Mouse (Mus musculus) kidney, embryonic 14.5 days (tissue): ENCODE results near the gene Klhl22. TPM values are rescaled to one million over a fixed set of nuclear protein-coding genes. Genes with fewer than 3 reads are reported as not detected.

Source experiments
- ATAC-seq: fragments of 200-750 bp; cut with Nextera tagmentation; 2 replicates; pipeline ENCODE4 v1.8.0; 2017; ENCODE audit warnings: moderate number of reproducible peaks, mild to moderate bottlenecking, moderate TSS enrichment, moderate library complexity; ENCODE audit not compliant: low FRiP score, low TSS enrichment
- H3K27ac ChIP-seq: fragments of 300-500 bp; sonication (generic); 2 replicates; pipeline ENCODE4 v1.5.1; 2014; ENCODE audit warnings: low read depth, mild to moderate bottlenecking, low read length, moderate library complexity, mixed read lengths
- H3K27me3 ChIP-seq: fragments of 300-500 bp; sonication (generic); 2 replicates; pipeline ENCODE4 v1.6.1; 2014; ENCODE audit warnings: mild to moderate bottlenecking, low read length; ENCODE audit not compliant: control insufficient read depth, insufficient read depth
- H3K36me3 ChIP-seq: fragments of 300-500 bp; sonication (generic); 2 replicates; pipeline ENCODE4 v1.6.1; 2014; ENCODE audit warnings: low read length, mixed read lengths; ENCODE audit not compliant: control insufficient read depth, insufficient read depth
- H3K4me1 ChIP-seq: fragments of 300-500 bp; sonication (generic); 2 replicates; pipeline ENCODE4 v1.6.1; 2014; ENCODE audit warnings: low read length, mixed read lengths; ENCODE audit not compliant: control insufficient read depth, insufficient read depth
- H3K4me2 ChIP-seq: fragments of 300-500 bp; sonication (generic); replicated peaks from 2 replicates; pipeline ENCODE4 v1.6.1; 2014; ENCODE audit warnings: low read depth, mild to moderate bottlenecking, low read length
- H3K4me3 ChIP-seq: fragments of 300-500 bp; sonication (generic); 2 replicates; pipeline ENCODE4 v1.5.1; 2014; ENCODE audit warnings: mild to moderate bottlenecking, low read length
- H3K9ac ChIP-seq: fragments of 300-500 bp; sonication (generic); 2 replicates; pipeline ENCODE4 v1.6.1; 2014; ENCODE audit warnings: low read depth, mild to moderate bottlenecking, low read length, moderate library complexity
- H3K9me3 ChIP-seq: fragments of 300-500 bp; sonication (generic); 2 replicates; pipeline ENCODE4 v1.6.1; 2016; ENCODE audit warnings: low read length; ENCODE audit not compliant: control insufficient read depth
- WGBS: fragments of 180-500 bp; shearing (Covaris S2); extraction: QIAGEN DNeasy Blood & Tissue Kit; methylation state at CpG from one replicate; pipeline ENCODE4 v1.1.7; 2014; 5-methylcytosine and 5-hydroxymethylcytosine counted together
- polyA plus RNA-seq: library from polyadenylated mRNA; unstranded; fragments of >200 nt; fragmentation: Nextera tagmentation; extraction: Ambion mirVana; gene quantifications from 2 replicates; pipeline ENCODE4 v1.2.1, GENCODE M21; 2014

The Klhl22 gene
- polyA plus RNA-seq, 1 experiment from 2014 or later, result 70.3 TPM

DNA sequence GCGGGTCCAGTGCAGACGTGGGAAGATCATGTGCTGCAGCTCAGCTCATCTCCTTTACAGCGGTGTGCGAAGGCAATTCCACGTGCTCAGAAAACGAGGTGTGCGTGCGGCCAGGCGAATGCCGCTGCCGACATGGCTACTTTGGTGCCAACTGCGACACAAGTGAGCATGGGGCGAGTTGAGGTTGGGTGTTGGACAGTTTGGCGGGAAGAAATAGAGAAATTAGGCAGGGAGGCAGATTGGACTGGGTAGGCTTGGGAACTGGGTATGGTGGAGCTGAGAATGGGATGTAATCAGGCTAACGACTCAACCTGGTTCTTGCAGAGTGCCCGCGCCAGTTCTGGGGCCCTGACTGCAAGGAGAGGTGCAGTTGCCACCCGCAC lies 43.0 kb downstream of the Klhl22 start:
- Histone ChIP-seq H3K4me3 (peak overlapping the region; percentile 32), H3K27ac (no peak overlapping the region), H3K36me3 (peaks cover 8% of the 10 kb centered on the region), H3K9ac (peak overlapping the region; percentile 5; the same call in 1 of the 2 replicates), H3K27me3 (peaks cover 77% of the 10 kb centered on the region), H3K4me2 (peak overlapping the region; percentile 41), H3K9me3 (no peaks in the 10 kb centered on the region), H3K4me1 (peaks cover 52% of the 10 kb centered on the region)
- ATAC-seq, result no peak
- 12% methylated on average over 18 of the region's 18 CpGs for WGBS

DNA sequence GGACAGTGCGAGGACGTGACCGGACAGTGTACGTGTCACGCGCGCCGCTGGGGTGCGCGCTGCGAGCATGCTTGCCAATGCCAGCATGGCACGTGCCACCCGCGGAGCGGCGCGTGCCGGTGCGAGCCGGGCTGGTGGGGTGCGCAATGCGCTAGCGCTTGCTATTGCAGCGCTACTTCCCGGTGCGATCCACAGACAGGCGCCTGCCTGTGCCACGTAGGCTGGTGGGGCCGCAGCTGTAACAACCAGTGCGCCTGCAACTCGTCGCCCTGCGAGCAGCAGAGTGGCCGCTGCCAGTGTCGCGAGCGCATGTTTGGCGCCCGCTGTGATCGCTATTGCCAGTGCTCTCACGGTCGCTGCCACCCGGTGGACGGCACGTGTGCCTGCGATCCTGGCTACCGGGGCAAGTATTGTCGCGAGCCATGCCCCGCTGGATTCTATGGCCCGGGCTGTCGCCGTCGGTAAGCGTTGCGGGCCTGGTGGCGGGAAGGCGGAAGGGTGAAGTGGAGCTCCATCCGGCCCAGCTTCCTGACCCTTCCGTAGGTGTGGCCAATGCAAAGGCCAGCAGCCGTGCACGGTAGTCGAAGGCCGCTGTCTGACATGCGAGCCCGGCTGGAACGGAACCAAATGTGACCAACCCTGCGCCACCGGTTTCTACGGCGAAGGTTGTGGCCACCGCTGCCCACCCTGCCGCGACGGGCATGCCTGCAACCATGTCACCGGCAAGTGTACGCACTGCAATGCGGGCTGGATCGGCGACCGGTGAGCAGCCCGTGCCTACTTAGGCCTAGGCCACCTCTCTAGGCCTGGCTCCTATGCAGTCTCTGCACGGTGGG lies 43.6 kb downstream of the Klhl22 start:
- H3K4me3 ChIP-seq, result peak overlapping the region; percentile 32
- peaks cover 9% of the 10 kb centered on the region for H3K36me3 ChIP-seq
- H3K27ac ChIP-seq, result no peak overlapping the region
- peak overlapping the region; percentile 5; the same call in 1 of the 2 replicates for H3K9ac ChIP-seq
- peaks cover 75% of the 10 kb centered on the region for H3K27me3 ChIP-seq
- 7% methylated on average over 83 of the region's 83 CpGs for WGBS
- H3K4me1 ChIP-seq, result peaks cover 52% of the 10 kb centered on the region
- ATAC-seq, result no peak
- H3K9me3 ChIP-seq, result no peaks in the 10 kb centered on the region
- peak overlapping the region; percentile 41 for H3K4me2 ChIP-seq

DNA sequence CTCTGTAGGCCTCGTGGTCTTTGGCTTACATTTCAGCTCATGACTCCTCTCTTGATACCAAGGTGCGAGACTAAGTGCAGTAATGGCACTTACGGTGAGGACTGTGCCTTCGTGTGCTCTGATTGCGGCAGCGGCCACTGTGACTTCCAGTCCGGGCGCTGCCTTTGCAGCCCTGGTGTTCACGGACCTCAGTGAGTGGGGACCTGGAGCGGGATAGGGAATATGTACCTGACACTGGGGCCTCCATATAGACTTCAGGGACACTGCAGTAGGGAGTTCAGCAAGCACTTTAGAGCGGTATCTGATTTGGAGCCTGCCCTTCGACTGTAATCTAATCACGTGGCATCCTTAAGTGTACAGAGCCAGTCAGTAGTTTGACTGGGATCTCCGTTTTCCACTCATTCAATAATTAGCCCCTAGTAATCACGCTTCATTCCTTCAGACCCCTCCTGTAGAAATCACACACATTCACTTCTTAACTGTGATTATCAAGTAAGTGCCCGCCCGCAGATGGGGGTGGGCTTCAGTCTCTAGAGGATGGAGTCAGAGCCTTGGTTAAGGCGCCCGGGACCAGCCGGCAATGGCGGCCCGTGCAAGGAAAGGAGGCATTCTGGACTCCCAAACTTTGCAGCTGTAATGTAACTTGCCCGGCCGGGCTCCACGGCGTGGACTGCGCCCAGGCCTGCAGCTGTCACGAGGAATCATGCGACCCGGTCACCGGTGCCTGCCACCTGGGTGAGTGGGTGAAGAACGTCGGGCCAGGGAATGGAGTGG lies 44.4 kb downstream of the Klhl22 start:
- 21% methylated on average over 33 of the region's 33 CpGs for WGBS
- Histone ChIP-seq H3K9me3 (no peaks in the 10 kb centered on the region), H3K4me3 (peak overlapping the region; percentile 33), H3K27me3 (peaks cover 68% of the 10 kb centered on the region), H3K4me1 (peaks cover 51% of the 10 kb centered on the region), H3K27ac (no peak overlapping the region), H3K9ac (0 out of 2 replicates have a peak overlapping the region, but pooled peaks have one; percentile 18), H3K36me3 (peaks cover 12% of the 10 kb centered on the region), H3K4me2 (peak overlapping the region; percentile 50)
- ATAC-seq, result no peak

DNA sequence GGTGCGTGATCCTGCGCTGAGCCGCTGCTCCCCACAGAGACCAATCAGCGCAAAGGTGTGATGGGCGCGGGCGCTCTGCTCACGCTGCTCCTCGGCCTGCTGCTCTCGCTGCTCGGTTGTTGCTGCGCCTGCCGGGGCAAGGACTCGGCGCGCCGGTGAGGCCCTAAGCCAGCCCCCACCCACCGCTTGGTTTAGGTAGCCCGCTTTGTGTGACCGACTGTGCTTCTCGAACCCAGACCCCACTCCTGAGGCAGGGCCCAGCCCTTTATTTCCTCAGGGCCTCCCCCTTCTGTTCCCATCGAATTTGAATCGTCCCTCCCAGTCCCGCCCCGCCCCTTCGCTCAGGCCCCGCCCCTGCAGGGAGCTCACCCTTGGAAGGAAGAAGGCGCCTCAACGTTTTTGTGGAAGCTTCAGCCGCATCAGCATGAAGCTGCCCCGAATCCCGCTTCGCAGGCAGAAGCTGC lies 45.1 kb downstream of the Klhl22 start:
- Histone ChIP-seq H3K4me1 (peaks cover 56% of the 10 kb centered on the region), H3K36me3 (peaks cover 12% of the 10 kb centered on the region), H3K4me2 (peak overlapping the region; percentile 50), H3K9me3 (no peaks in the 10 kb centered on the region), H3K4me3 (peak overlapping the region; percentile 33), H3K9ac (0 out of 2 replicates have a peak overlapping the region, but pooled peaks have one; percentile 18), H3K27ac (no peak overlapping the region), H3K27me3 (peaks cover 62% of the 10 kb centered on the region)
- ATAC-seq, result peak; percentile 48
- 6% methylated on average over 33 of the region's 33 CpGs for WGBS

DNA sequence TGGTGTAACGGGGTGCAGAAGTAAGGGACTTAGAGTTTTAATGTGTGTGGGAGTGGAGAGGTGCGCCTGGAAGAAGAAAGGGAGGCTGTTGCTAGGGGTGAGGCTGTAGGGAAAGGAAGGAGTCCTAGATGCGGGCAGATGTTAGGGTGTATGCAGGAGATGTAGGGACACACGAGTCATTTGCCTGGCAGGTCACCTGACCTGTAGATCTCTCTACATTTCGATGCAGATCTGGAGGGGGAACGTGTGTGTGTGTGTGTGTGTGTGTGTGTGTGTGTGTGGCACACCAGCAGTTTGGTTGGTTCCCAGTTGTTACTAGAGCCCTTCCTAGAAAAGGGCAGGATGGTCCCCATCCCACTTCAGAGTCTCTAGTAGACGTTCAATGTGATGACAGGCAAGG lies 45.6 kb downstream of the Klhl22 start:
- H3K36me3 ChIP-seq, result peaks cover 12% of the 10 kb centered on the region
- H3K27ac ChIP-seq, result no peak overlapping the region
- ATAC-seq, result no peak
- peaks cover 58% of the 10 kb centered on the region for H3K4me1 ChIP-seq
- peak overlapping the region; percentile 50 for H3K4me2 ChIP-seq
- 22% methylated on average over 7 of the region's 7 CpGs for WGBS
- H3K27me3 ChIP-seq, result peaks cover 57% of the 10 kb centered on the region
- H3K9me3 ChIP-seq, result no peaks in the 10 kb centered on the region
- no peak overlapping the region for H3K9ac ChIP-seq
- H3K4me3 ChIP-seq, result 0 out of 2 replicates have a peak overlapping the region, but pooled peaks have one; percentile 33

DNA sequence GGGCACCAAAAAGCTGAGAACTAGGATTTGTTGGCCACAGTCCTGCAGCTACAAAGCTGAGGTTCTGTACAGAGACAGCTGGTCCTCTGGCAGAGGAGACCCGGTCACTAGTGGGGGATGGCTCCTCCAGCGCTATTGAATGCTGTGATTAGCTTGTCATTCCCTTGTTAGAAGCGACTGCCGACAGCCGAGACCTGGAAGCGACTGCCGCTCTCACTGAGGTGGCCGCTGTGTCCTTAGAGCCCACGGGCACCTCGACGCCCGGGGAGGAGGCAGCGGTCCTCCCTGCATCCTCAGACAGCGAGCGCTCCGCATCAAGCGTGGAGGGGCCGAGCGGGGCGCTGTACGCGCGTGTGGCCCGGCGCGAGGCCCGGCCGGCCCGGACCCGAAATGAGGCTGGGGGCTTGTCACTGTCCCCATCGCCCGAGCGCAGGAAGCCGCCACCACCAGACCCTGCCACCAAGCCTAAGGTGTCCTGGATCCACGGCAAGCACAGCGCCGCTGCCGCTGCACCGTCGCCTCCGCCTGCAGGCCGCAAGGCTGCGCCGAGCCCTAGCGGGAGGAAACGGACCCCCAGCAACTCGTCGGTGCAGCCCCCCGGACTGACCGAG lies 47.3 kb downstream of the Klhl22 start:
- Histone ChIP-seq H3K27me3 (peaks cover 46% of the 10 kb centered on the region), H3K4me2 (peak overlapping the region; percentile 82), H3K4me1 (peaks cover 57% of the 10 kb centered on the region), H3K9ac (peak overlapping the region; percentile 73), H3K9me3 (no peaks in the 10 kb centered on the region), H3K36me3 (peaks cover 12% of the 10 kb centered on the region), H3K4me3 (peak overlapping the region; percentile 42), H3K27ac (no peak overlapping the region)
- peak; percentile 10; the same call in 1 of the 2 replicates for ATAC-seq
- 7% methylated on average over 39 of the region's 50 CpGs for WGBS

DNA sequence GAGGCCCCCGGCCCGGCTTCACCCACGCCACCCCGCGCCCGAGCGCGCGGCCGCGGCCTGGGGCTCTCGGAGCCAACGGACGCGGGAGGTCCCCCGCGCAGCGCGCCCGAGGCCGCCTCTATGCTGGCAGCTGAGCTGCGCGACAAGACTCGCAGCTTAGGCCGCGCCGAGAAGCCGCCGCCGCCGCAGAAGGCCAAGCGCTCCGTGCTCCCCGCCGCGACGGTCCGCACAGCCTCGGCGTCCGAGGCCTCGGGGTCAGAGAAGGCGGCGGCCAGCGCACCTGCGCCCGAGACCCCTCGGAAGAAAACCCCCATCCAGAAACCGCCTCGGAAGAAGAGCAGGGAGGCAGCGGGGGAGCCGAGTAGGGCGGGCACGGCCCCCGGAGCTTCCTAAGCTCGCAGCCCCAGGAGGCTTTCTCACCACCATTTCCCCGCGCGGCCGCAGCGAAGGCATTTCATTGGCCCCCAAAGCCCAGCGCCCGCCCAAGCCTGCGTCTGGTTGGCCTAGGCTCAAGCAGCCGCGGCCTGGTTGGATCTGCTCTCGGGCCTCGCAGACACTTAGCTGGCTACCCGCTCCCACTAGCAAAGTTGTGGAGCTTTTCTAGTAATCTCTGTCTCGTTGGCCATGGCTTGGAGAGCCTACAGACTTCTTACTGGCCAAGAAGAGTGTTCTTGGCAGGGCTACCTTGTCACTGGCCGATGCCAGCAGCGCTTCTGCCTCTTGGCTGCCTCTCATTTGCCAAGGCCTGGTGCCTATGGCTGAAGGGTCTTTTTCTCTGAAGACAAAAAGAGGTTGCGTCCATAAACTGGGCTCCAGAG lies 48.0 kb downstream of the Klhl22 start:
- H3K4me2 ChIP-seq, result peak overlapping the region; percentile 82
- H3K4me1 ChIP-seq, result peaks cover 51% of the 10 kb centered on the region
- H3K27me3 ChIP-seq, result peaks cover 39% of the 10 kb centered on the region
- H3K36me3 ChIP-seq, result peaks cover 12% of the 10 kb centered on the region
- peak overlapping the region; percentile 73 for H3K9ac ChIP-seq
- H3K9me3 ChIP-seq, result no peaks in the 10 kb centered on the region
- H3K4me3 ChIP-seq, result peak overlapping the region; percentile 42
- H3K27ac ChIP-seq, result no peak overlapping the region
- peak; percentile 77 for ATAC-seq
- WGBS, result 4% methylated on average over 60 of the region's 73 CpGs

DNA sequence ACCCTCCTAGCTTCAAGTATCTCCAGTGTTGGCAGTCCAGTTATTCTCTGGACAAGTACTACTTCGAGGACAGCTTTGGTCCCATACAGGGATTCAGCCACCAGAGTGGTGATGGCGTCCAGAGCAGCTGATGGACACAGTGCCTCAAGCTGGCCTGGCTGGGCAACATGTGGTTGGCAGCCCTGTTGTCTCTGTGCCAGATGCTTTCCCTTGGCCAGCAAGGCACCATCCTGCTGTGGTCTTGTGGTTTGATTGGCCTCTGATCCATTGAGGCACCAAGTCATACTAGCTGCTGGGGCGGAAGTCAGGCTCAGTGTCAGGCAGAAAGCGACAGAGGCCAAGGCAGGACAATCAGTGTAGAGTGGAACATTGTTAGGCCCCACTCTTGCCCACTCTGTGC lies 49.7 kb downstream of the Klhl22 start:
- Histone ChIP-seq H3K27ac (no peak overlapping the region), H3K9ac (no peak overlapping the region), H3K27me3 (peaks cover 22% of the 10 kb centered on the region), H3K36me3 (peaks cover 9% of the 10 kb centered on the region; the same call in 1 of the 2 replicates), H3K4me3 (no peak overlapping the region), H3K9me3 (no peaks in the 10 kb centered on the region), H3K4me1 (peaks cover 37% of the 10 kb centered on the region), H3K4me2 (no peak overlapping the region)
- ATAC-seq, result no peak
- WGBS, result 83% methylated on average over 4 of the region's 4 CpGs
